ENCODE assay signal across 17 mouse cellular contexts in the genomic region with DNA sequence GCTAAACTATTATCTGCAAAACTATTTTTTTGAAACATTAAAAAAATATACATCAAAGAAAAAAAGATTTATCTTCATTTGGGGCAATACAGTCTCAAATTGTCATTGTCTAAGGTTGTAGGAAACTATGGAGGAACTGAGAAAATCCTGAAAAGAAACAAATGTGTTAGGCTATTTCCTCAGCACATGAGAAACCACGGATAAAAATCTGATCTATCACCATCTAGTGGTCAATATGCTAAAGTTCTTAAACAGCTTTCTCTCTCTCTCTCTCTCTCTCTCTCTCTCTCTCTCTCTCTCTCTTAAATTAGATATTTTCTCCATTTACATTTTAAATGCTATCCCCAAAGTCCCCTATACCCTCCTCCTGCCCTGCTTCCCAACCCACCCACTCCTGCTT.
A peak's percentile ranks its signal among the peaks of the same experiment; 100 is the strongest.
DNase-seq lines count a peak whose midpoint lies in the region; ATAC-seq and TF ChIP-seq lines count a peak whose summit lies in the region.
"Had no signal": no experiment of that assay in that cellular context is flagged by ENCODE, and none has a peak within 500 bp of the region (broad histone marks: within the 10 kb centered on the region; RNA-seq: fewer than 3 reads in every experiment).

No protein-coding gene starts in this region.

- ATAC-seq in lung, embryonic 14.5 days (ENCODE audit: insufficient read depth): no peak
- ATAC-seq in erythroid progenitor cell, adult 5-6 weeks (replicated peaks; ENCODE audit: low FRiP score, poor library complexity, severe bottlenecking): no peak
- ATAC-seq: forebrain, embryonic 16.5 days; hindbrain, embryonic 16.5 days had no signal

- intact Hi-C loops in heart, adult 2 months (cut with DNase I): no loop called here

- no peak overlapping the region for H3K9ac ChIP-seq in heart, adult 2 months (ENCODE audit: low read depth, low read length)
- no peak overlapping the region for H3K9ac ChIP-seq in lung, embryonic 14.5 days
- H3K9ac ChIP-seq: embryonic facial prominence, embryonic 12.5 days; heart, embryonic 15.5 days; kidney, embryonic 15.5 days; limb, embryonic 15.5 days had no signal

- no peaks in the 10 kb centered on the region for H3K36me3 ChIP-seq in heart, adult 2 months (ENCODE audit: control insufficient read depth, insufficient read depth, low read length)
- H3K36me3 ChIP-seq in lung, embryonic 14.5 days (ENCODE audit: insufficient read depth): no peaks in the 10 kb centered on the region
- H3K36me3 ChIP-seq: embryonic facial prominence, embryonic 12.5 days; heart, embryonic 15.5 days; kidney, embryonic 15.5 days; limb, embryonic 15.5 days had no signal

- H3K79me2 ChIP-seq in heart, adult 2 months (replicated peaks; ENCODE audit: control insufficient read depth, insufficient read depth, low read length): no peaks in the 10 kb centered on the region

- TF ChIP-seq CTCF in heart, adult 2 months (IDR thresholded peaks at IDR 0.05): peak; percentile 38
- TF ChIP-seq CTCF in lung, embryonic 14.5 days (IDR thresholded peaks at IDR 0.05; ENCODE audit: low read depth): peak; percentile 41; the same call in 1 of the 2 replicates
- no peak for TF ChIP-seq CTCF in lung, adult 2 months (IDR thresholded peaks at IDR 0.05; ENCODE audit: insufficient read depth, low read length)

- no peak overlapping the region for H3K4me3 ChIP-seq in heart, adult 2 months
- H3K4me3 ChIP-seq in lung, embryonic 14.5 days (ENCODE audit: low read depth, low read length): no peak overlapping the region
- no peak overlapping the region for H3K4me3 ChIP-seq in lung, adult 2 months (replicated peaks; ENCODE audit: extremely low read depth, low read depth, low read length)
- H3K4me3 ChIP-seq: embryonic facial prominence, embryonic 12.5 days; heart, embryonic 15.5 days; kidney, embryonic 15.5 days; limb, embryonic 15.5 days had no signal

- WGBS in heart, adult 2 months: 11% methylated on average over 1 of the region's 1 CpGs
- 14% methylated on average over 1 of the region's 1 CpGs for WGBS in lung, embryonic 14.5 days
- WGBS in lung, adult 2 months: 3% methylated on average over 1 of the region's 1 CpGs

- no peak for TF ChIP-seq POLR2A in heart, adult 2 months (IDR thresholded peaks at IDR 0.05; ENCODE audit: insufficient read depth, low read depth, low read length)
- no peak for TF ChIP-seq POLR2A in lung, adult 2 months (IDR thresholded peaks at IDR 0.05; ENCODE audit: borderline replicate concordance, extremely low read depth, low read depth, low read length)

- no peak for DNase-seq in heart, adult 2 months
- no peak for DNase-seq in heart, adult 8-10 months (ENCODE audit: low spot score)
- DNase-seq in lung, embryonic 14.5 days: peak; percentile 49
- no peak for DNase-seq in lung, adult 2 months
- DNase-seq in Muller cell, postnatal 12 days (ENCODE audit: inconsistent ontology term): peak; percentile 9
- DNase-seq in retina, postnatal 1 day: peak; percentile 8
- DNase-seq: cerebellum, adult 8-10 months; gastrocnemius, postnatal 14 days; lung, postnatal 36 days; thymus, postnatal 4 days had no signal

- no peaks in the 10 kb centered on the region for H3K4me1 ChIP-seq in heart, adult 2 months (ENCODE audit: control insufficient read depth, insufficient read depth, low read length)
- no peaks in the 10 kb centered on the region for H3K4me1 ChIP-seq in lung, embryonic 14.5 days (ENCODE audit: insufficient read depth)
- H3K4me1 ChIP-seq in lung, adult 2 months (ENCODE audit: control insufficient read depth, insufficient read depth, low read length): no peaks in the 10 kb centered on the region
- H3K4me1 ChIP-seq: embryonic facial prominence, embryonic 12.5 days; heart, embryonic 15.5 days; kidney, embryonic 15.5 days; limb, embryonic 15.5 days had no signal

- H3K27ac ChIP-seq in heart, adult 2 months: no peak overlapping the region
- H3K27ac ChIP-seq in lung, embryonic 14.5 days (ENCODE audit: low read depth): no peak overlapping the region
- H3K27ac ChIP-seq: embryonic facial prominence, embryonic 12.5 days; heart, embryonic 15.5 days; kidney, embryonic 15.5 days; limb, embryonic 15.5 days had no signal

- no peaks in the 10 kb centered on the region for H3K27me3 ChIP-seq in heart, adult 2 months (ENCODE audit: control insufficient read depth, insufficient read depth, low read length)
- H3K27me3 ChIP-seq in lung, embryonic 14.5 days (ENCODE audit: insufficient read depth, low read length): no peaks in the 10 kb centered on the region
- H3K27me3 ChIP-seq: embryonic facial prominence, embryonic 12.5 days; heart, embryonic 15.5 days; kidney, embryonic 15.5 days; limb, embryonic 15.5 days had no signal

- no peaks in the 10 kb centered on the region for H3K9me3 ChIP-seq in lung, embryonic 14.5 days (ENCODE audit: low read depth, low read length)
- H3K9me3 ChIP-seq: embryonic facial prominence, embryonic 12.5 days; heart, embryonic 15.5 days; kidney, embryonic 15.5 days; limb, embryonic 15.5 days had no signal

- TF ChIP-seq EP300 in heart, adult 2 months (IDR thresholded peaks at IDR 0.05; ENCODE audit: insufficient read depth, low read depth, low read length): no peak

- no peak overlapping the region for H3K4me2 ChIP-seq in lung, embryonic 14.5 days
- H3K4me2 ChIP-seq: embryonic facial prominence, embryonic 12.5 days; heart, embryonic 15.5 days; kidney, embryonic 15.5 days; limb, embryonic 15.5 days had no signal

Comparison
In these comparisons a context has a peak if more than half of its experiments do, and no peak if none do; other contexts are left out.
1. DNase-seq: peak in lung, embryonic 14.5 days (single experiment), Muller cell, postnatal 12 days (single experiment) and retina, postnatal 1 day (single experiment); none in heart, adult 2 months (0 of 2), heart, adult 8-10 months (single experiment) and lung, adult 2 months (single experiment).